Mouse (Mus musculus): Measurements from ENCODE around the gene Spesp1. TPM values are rescaled to one million over a fixed set of nuclear protein-coding genes. Genes with fewer than 3 reads are reported as not detected.

Spesp1 gene
- total and polyA plus RNA-seq, 3 experiments = not detected

GRCm38 (mm10) chr9:62246380-62246942 lies 35.5 kb downstream of the Spesp1 start:
- dilution Hi-C loops (cut with MboI; ENCODE audit: extremely low pct_ligation_motif_present, extremely low pct_unique_long_range_greater_than_20kb, low sequenced_read_pairs) (no loop called here), in situ Hi-C loops (cut with MboI; ENCODE audit: low pct_ligation_motif_present, low pct_unique_long_range_greater_than_20kb, low sequenced_read_pairs) (loop anchor here (10.0 kb wide), 1 partner anchor 302 kb away; the partner anchor contains the start of gene Kif23)
- TF ChIP-seq TBP (conservative IDR thresholded peaks at IDR 0.05; ENCODE audit: low read depth, low read length) (no peak), JUN (IDR thresholded peaks at IDR 0.05; ENCODE audit: insufficient read depth, low read depth, low read length) (no peak), ZKSCAN1 (IDR thresholded peaks at IDR 0.05; ENCODE audit: borderline replicate concordance, low read depth, low read length) (no peak), GABPA (IDR thresholded peaks at IDR 0.05; ENCODE audit: insufficient replicate concordance, low read depth, low read length) (no peak), UBTF (IDR thresholded peaks at IDR 0.05; ENCODE audit: low read depth, low read length) (no peak), BHLHE40 (IDR thresholded peaks at IDR 0.05; ENCODE audit: low read depth, low read length) (no peak), CHD2 (IDR thresholded peaks at IDR 0.05; ENCODE audit: low read length) (no peak), HCFC1 (IDR thresholded peaks at IDR 0.05; ENCODE audit: low read depth, low read length) (no peak), SMC3 (IDR thresholded peaks at IDR 0.05; ENCODE audit: low read depth, low read length) (no peak)
- Histone ChIP-seq H3K9me3 (replicated peaks; ENCODE audit: low read length) (peaks cover 11% of the 10 kb centered on the region), H3K27ac (ENCODE audit: insufficient read depth, low read depth) (no peak overlapping the region), H3K36me3 (replicated peaks in 1 of 2; ENCODE audit: control insufficient read depth in 1 of 2, insufficient read depth in 1 of 2, low read length in 1 of 2) (no peaks in the 10 kb centered on the region), H3K9ac (ENCODE audit: insufficient read depth, low read depth) (no peak overlapping the region), H3K79me2 (replicated peaks; ENCODE audit: control insufficient read depth, extremely low read depth, insufficient read depth, poor library complexity, severe bottlenecking) (no peaks in the 10 kb centered on the region), H3K4me3 (replicated peaks in 1 of 3; ENCODE audit: low read depth in 2 of 3, low read length in 2 of 3, poor library complexity in 1 of 3) (no peak overlapping the region), H3K27me3 (replicated peaks) (peaks cover 2% of the 10 kb centered on the region), H3K4me1 (ENCODE audit: control insufficient read depth in 1 of 2, insufficient read depth in 2 of 2) (peaks cover 2 to 15% of the 10 kb centered on the region in 2 experiments), H3K4me2 (ENCODE audit: insufficient read depth, low read depth, poor library complexity, severe bottlenecking) (no peak overlapping the region)
- no peak for DNase-seq (ENCODE audit: extremely low read depth)

DNA sequence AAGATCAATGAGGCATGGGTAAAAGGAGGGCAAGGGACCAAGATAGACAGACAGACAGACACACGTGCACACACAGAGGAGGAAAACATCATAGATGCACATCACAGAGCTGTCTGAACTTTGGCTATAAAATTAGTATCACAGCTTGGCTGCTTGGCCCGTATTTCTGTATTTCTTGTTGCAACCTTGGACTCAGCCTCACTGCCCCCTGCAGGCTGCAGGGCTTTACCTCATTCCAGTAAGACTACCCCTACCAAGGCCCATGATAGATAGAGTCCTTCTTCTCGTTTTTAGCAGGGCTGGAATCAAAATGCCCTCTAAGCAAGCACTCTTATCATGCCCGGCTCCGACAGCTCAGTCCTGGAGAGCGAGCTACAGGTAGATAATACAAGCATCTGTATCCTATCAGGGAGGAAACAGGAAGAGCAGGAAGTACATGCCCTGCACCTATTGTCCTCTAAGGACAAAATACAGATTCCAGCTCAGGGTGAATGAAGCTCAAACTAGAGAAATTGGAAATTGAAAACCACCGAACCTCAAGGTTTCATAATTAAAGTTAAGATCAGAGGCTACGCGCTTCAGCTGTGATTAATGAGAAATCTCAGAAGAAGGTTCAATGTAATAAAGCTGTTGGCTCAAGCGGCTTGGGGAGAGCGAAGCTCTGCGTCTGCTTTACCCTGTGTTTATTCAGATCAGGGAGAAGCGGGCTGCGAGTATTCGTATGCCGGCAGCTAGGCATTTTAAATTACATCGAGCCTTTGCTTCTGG lies 36.2 kb downstream of the Spesp1 start:
- TF ChIP-seq POLR2A (IDR thresholded peaks at IDR 0.05; ENCODE audit: low read depth, low read length) (no peak), ETS1 (conservative IDR thresholded peaks at IDR 0.05; ENCODE audit: low read depth, low read length) (no peak), MAFK (IDR thresholded peaks at IDR 0.05; ENCODE audit: insufficient replicate concordance, low read length) (no peak), PAX5 (IDR thresholded peaks at IDR 0.05; ENCODE audit: low read length) (no peak), JUND (conservative IDR thresholded peaks at IDR 0.05; ENCODE audit: low read depth, low read length) (no peak), RCOR1 (conservative IDR thresholded peaks at IDR 0.05; ENCODE audit: low read depth, low read length) (no peak), GABPA (IDR thresholded peaks at IDR 0.05; ENCODE audit: insufficient replicate concordance, low read depth, low read length) (no peak), RAD21 (IDR thresholded peaks at IDR 0.05; ENCODE audit: low read depth, low read length) (peak; percentile 42), HCFC1 (IDR thresholded peaks at IDR 0.05; ENCODE audit: low read depth, low read length) (no peak), NELFE (IDR thresholded peaks at IDR 0.05; ENCODE audit: low read depth, low read length) (no peak), ZKSCAN1 (IDR thresholded peaks at IDR 0.05; ENCODE audit: borderline replicate concordance, low read depth, low read length) (no peak), ZC3H11A (IDR thresholded peaks at IDR 0.05; ENCODE audit: low read depth, low read length) (no peak), MAX (IDR thresholded peaks at IDR 0.05; ENCODE audit: low read length) (no peak), SMC3 (IDR thresholded peaks at IDR 0.05; ENCODE audit: low read depth, low read length) (peak; percentile 62), TCF12 (IDR thresholded peaks at IDR 0.05; ENCODE audit: low read depth, low read length) (no peak), CTCF (conservative IDR thresholded peaks at IDR 0.05 in 1 of 2, IDR thresholded peaks at IDR 0.05 in 1 of 2; ENCODE audit: low read depth in 2 of 2, low read length in 2 of 2) (peak; percentile 35 to 67), IRF4 (IDR thresholded peaks at IDR 0.05; ENCODE audit: low read depth, low read length) (no peak), UBTF (IDR thresholded peaks at IDR 0.05; ENCODE audit: low read depth, low read length) (no peak), TBP (conservative IDR thresholded peaks at IDR 0.05; ENCODE audit: low read depth, low read length) (no peak)
- in situ Hi-C loops (cut with MboI; ENCODE audit: low pct_ligation_motif_present, low pct_unique_long_range_greater_than_20kb, low sequenced_read_pairs) = loop anchor here (10.0 kb wide), 1 partner anchor 301 kb away; the partner anchor contains the start of gene Kif23
- Histone ChIP-seq H3K4me3 (replicated peaks in 1 of 3; ENCODE audit: low read depth in 2 of 3, low read length in 2 of 3, poor library complexity in 1 of 3) (no peak overlapping the region), H3K4me2 (ENCODE audit: insufficient read depth, low read depth, poor library complexity, severe bottlenecking) (no peak overlapping the region), H3K9me3 (replicated peaks; ENCODE audit: low read length) (peaks cover 11% of the 10 kb centered on the region), H3K36me3 (replicated peaks in 1 of 2; ENCODE audit: control insufficient read depth in 1 of 2, insufficient read depth in 1 of 2, low read length in 1 of 2) (no peaks in the 10 kb centered on the region), H3K27me3 (replicated peaks) (peaks cover 2% of the 10 kb centered on the region), H3K79me2 (replicated peaks; ENCODE audit: control insufficient read depth, extremely low read depth, insufficient read depth, poor library complexity, severe bottlenecking) (no peaks in the 10 kb centered on the region), H3K4me1 (ENCODE audit: control insufficient read depth in 1 of 2, insufficient read depth in 2 of 2) (peaks cover 2 to 15% of the 10 kb centered on the region in 2 experiments), H3K27ac (ENCODE audit: insufficient read depth, low read depth) (no peak overlapping the region), H3K9ac (ENCODE audit: insufficient read depth, low read depth) (no peak overlapping the region)
- DNase-seq (ENCODE audit: extremely low read depth) = peak; percentile 37
- dilution Hi-C loops (cut with MboI; ENCODE audit: extremely low pct_ligation_motif_present, extremely low pct_unique_long_range_greater_than_20kb, low sequenced_read_pairs) = no loop called here
